Mouse (Mus musculus) midbrain, embryonic 15.5 days (tissue): ENCODE measurements around the gene Hcn3. TPM values are rescaled to one million over a fixed set of nuclear protein-coding genes. Genes with fewer than 3 reads are reported as not detected.

Experiments used
- ATAC-seq: fragments of 200-750 bp; cut with Nextera tagmentation; replicated peaks from 2 replicates; pipeline ENCODE4 v1.8.0; 2017; ENCODE audit warnings: moderate TSS enrichment
- H3K27ac ChIP-seq: fragments of 300-500 bp; sonication (generic); 2 replicates; pipeline ENCODE4 v1.5.1; 2015; ENCODE audit warnings: mild to moderate bottlenecking, inconsistent platforms
- H3K27me3 ChIP-seq: fragments of 300-500 bp; sonication (generic); replicated peaks from 2 replicates; pipeline ENCODE4 v1.6.1; 2015; ENCODE audit warnings: inconsistent platforms
- H3K36me3 ChIP-seq: fragments of 300-500 bp; sonication (generic); replicated peaks from 2 replicates; pipeline ENCODE4 v1.6.1; 2015; ENCODE audit warnings: inconsistent platforms
- H3K4me1 ChIP-seq: fragments of 300-500 bp; sonication (generic); 2 replicates; pipeline ENCODE4 v1.6.1; 2015; ENCODE audit warnings: inconsistent platforms
- H3K4me2 ChIP-seq: fragments of 300-500 bp; sonication (generic); 2 replicates; pipeline ENCODE4 v1.6.1; 2015; ENCODE audit warnings: inconsistent platforms, mild to moderate bottlenecking, moderate library complexity
- H3K4me3 ChIP-seq: fragments of 300-500 bp; sonication (generic); 2 replicates; pipeline ENCODE4 v1.5.1; 2015; ENCODE audit warnings: mild to moderate bottlenecking, inconsistent platforms
- H3K9ac ChIP-seq: fragments of 300-500 bp; sonication (generic); 2 replicates; pipeline ENCODE4 v1.6.1; 2015; ENCODE audit warnings: mild to moderate bottlenecking, inconsistent platforms
- H3K9me3 ChIP-seq: fragments of 300-500 bp; sonication (generic); 2 replicates; pipeline ENCODE4 v1.6.1; 2016; ENCODE audit warnings: inconsistent platforms
- WGBS: fragments of 180-500 bp; shearing (Covaris S2); methylation state at CpG from one replicate; pipeline ENCODE4 v1.1.7; 2015; ENCODE audit warnings: mixed read lengths; 5-methylcytosine and 5-hydroxymethylcytosine counted together
- polyA plus RNA-seq: library from polyadenylated mRNA; unstranded; fragments of >200 nt; fragmentation: Nextera tagmentation; extraction: Ambion mirVana; gene quantifications from 2 replicates; pipeline ENCODE4 v1.2.1, GENCODE M21; 2015

The Hcn3 gene
- polyA plus RNA-seq, 1 experiment from 2014 or later = 59.8 TPM

- Histone ChIP-seq H3K4me2 (peak overlapping the region; percentile 80), H3K27ac (peak overlapping the region; percentile 84), H3K4me1 (peaks cover 35% of the 10 kb centered on the region), H3K9me3 (no peaks in the 10 kb centered on the region), H3K9ac (no peak overlapping the region), H3K27me3 (no peaks in the 10 kb centered on the region), H3K36me3 (peaks cover 6% of the 10 kb centered on the region; the same call in 1 of the 2 replicates), H3K4me3 (peak overlapping the region; percentile 69)
- 66% methylated on average over 12 of the region's 12 CpGs for WGBS
- no peak for ATAC-seq
Observed at GRCm38 (mm10) chr3:89102495-89103290, 57.3 kb downstream of the Hcn3 start.

GRCm38 (mm10) chr3:89101812-89102494 lies 58.0 kb downstream of the Hcn3 start, which contains the start of gene Fdps:
Gene Fdps (minus strand): TSS chr3:89101959.
- peak within 1 kb of the TSS; percentile 80 for H3K4me2 ChIP-seq
- ATAC-seq = peak; percentile 99
- peak within 1 kb of the TSS; percentile 69 for H3K4me3 ChIP-seq
- H3K27me3 ChIP-seq = no peaks in the 10 kb centered on the region
- WGBS = under 1% methylated on average over 26 of the region's 26 CpGs
- H3K27ac ChIP-seq = peak within 1 kb of the TSS; percentile 84
- peaks cover 35% of the 10 kb centered on the region for H3K4me1 ChIP-seq
- H3K9me3 ChIP-seq = no peaks in the 10 kb centered on the region
- H3K36me3 ChIP-seq = peaks cover 9% of the 10 kb centered on the region; the same call in 1 of the 2 replicates
- H3K9ac ChIP-seq = peak within 1 kb of the TSS; percentile 49

GRCm38 (mm10) chr3:89101459-89101811 lies 58.6 kb downstream of the Hcn3 start:
- peak overlapping the region; percentile 83 for H3K27ac ChIP-seq
- H3K4me1 ChIP-seq = peaks cover 35% of the 10 kb centered on the region
- no peaks in the 10 kb centered on the region for H3K9me3 ChIP-seq
- ATAC-seq = peak; percentile 57
- H3K36me3 ChIP-seq = peaks cover 15% of the 10 kb centered on the region; the same call in 1 of the 2 replicates
- no peaks in the 10 kb centered on the region for H3K27me3 ChIP-seq
- peak overlapping the region; percentile 80 for H3K4me2 ChIP-seq
- H3K4me3 ChIP-seq = peak overlapping the region; percentile 69
- H3K9ac ChIP-seq = peak overlapping the region; percentile 49
- under 1% methylated on average over 19 of the region's 19 CpGs for WGBS

- H3K27me3 ChIP-seq = no peaks in the 10 kb centered on the region
- peak within 1 kb of the TSS; percentile 69 for H3K4me3 ChIP-seq
- peak within 1 kb of the TSS; percentile 80 for H3K4me2 ChIP-seq
- no peak for ATAC-seq
- H3K9me3 ChIP-seq = no peaks in the 10 kb centered on the region
- peaks cover 21% of the 10 kb centered on the region for H3K36me3 ChIP-seq
- peaks cover 35% of the 10 kb centered on the region for H3K4me1 ChIP-seq
- H3K9ac ChIP-seq = peak within 1 kb of the TSS; percentile 49
- H3K27ac ChIP-seq = peak within 1 kb of the TSS; percentile 84
- WGBS = 42% methylated on average over 7 of the region's 7 CpGs
Observed at GRCm38 (mm10) chr3:89100811-89101210, 59.2 kb downstream of the Hcn3 start, which contains the start of gene Gm43738. Gene Gm43738 (minus strand): TSS chr3:89101099.

Other genes starting within 250 kb of the Hcn3 start
- gene Msto1, start 246.2 kb downstream of the Hcn3 start, polyA plus RNA-seq = 49.5 and 52.2 TPM in 2 replicates
- 21.1 and 22.0 TPM in 2 replicates for gene Ash1l, start 209.6 kb downstream of the Hcn3 start, polyA plus RNA-seq
- gene Dap3, start 209.0 kb downstream of the Hcn3 start, polyA plus RNA-seq = 123 and 126 TPM in 2 replicates
- 111 and 113 TPM in 2 replicates for gene Rusc1, start 66.9 kb downstream of the Hcn3 start, polyA plus RNA-seq
- 0.11 TPM in 1 of 2 replicates, not detected in the other for gene Gm43738, start 59.1 kb downstream of the Hcn3 start, polyA plus RNA-seq
- 461 and 488 TPM in 2 replicates for gene Fdps, start 58.2 kb downstream of the Hcn3 start, polyA plus RNA-seq
- gene Pklr, start 24.1 kb downstream of the Hcn3 start, polyA plus RNA-seq = 0.05 and 0.14 TPM in 2 replicates
- gene Clk2, start 4.6 kb upstream of the Hcn3 start, polyA plus RNA-seq = 22.4 and 26.7 TPM in 2 replicates
- gene Scamp3, start 17.3 kb upstream of the Hcn3 start, polyA plus RNA-seq = 144 and 146 TPM in 2 replicates
- 33.5 and 37.5 TPM in 2 replicates for gene Fam189b, start 22.9 kb upstream of the Hcn3 start, polyA plus RNA-seq
- 50.3 and 51.0 TPM in 2 replicates for gene Gba, start 42.7 kb upstream of the Hcn3 start, polyA plus RNA-seq
- 58.7 and 58.8 TPM in 2 replicates for gene Thbs3, start 55.0 kb upstream of the Hcn3 start, polyA plus RNA-seq
- gene Mtx1, start 66.9 kb upstream of the Hcn3 start, polyA plus RNA-seq = 159 and 161 TPM in 2 replicates
- 0.93 and 1.3 TPM in 2 replicates for gene Muc1, start 68.9 kb upstream of the Hcn3 start, polyA plus RNA-seq
- gene Krtcap2, start 85.8 kb upstream of the Hcn3 start, polyA plus RNA-seq = 177 and 185 TPM in 2 replicates
- 95.9 and 97.9 TPM in 2 replicates for gene Trim46, start 86.1 kb upstream of the Hcn3 start, polyA plus RNA-seq
- gene Dpm3, start 99.2 kb upstream of the Hcn3 start, polyA plus RNA-seq = 65.8 and 69.1 TPM in 2 replicates
- 31.4 and 37.5 TPM in 2 replicates for gene Slc50a1, start 110.4 kb upstream of the Hcn3 start, polyA plus RNA-seq
- gene Efna1, start 120.9 kb upstream of the Hcn3 start, polyA plus RNA-seq = 8.0 and 10.2 TPM in 2 replicates
- gene Efna3, start 162.8 kb upstream of the Hcn3 start, polyA plus RNA-seq = 40.5 and 43.0 TPM in 2 replicates
- gene Efna4, start 177.8 kb upstream of the Hcn3 start, polyA plus RNA-seq = 4.3 and 5.8 TPM in 2 replicates
- 59.5 and 62.2 TPM in 2 replicates for gene Adam15, start 189.8 kb upstream of the Hcn3 start, polyA plus RNA-seq
- 0.14 and 0.17 TPM in 2 replicates for gene Dcst2, start 201.8 kb upstream of the Hcn3 start, polyA plus RNA-seq
- 0.89 and 0.99 TPM in 2 replicates for gene Dcst1, start 205.1 kb upstream of the Hcn3 start, polyA plus RNA-seq
- gene Zbtb7b, start 234.6 kb upstream of the Hcn3 start, polyA plus RNA-seq = 0.59 and 0.64 TPM in 2 replicates
- 0.22 and 2.3 TPM in 2 replicates for gene Lenep, start 242.6 kb upstream of the Hcn3 start, polyA plus RNA-seq